Mouse (Mus musculus) forebrain, embryonic 14.5 days (tissue): ENCODE measurements around the gene Slc25a3. TPM values are rescaled to one million over a fixed set of nuclear protein-coding genes. Genes with fewer than 3 reads are reported as not detected.
A peak's percentile ranks its signal among the peaks of the same experiment; 100 is the strongest.

Experiments used
- ATAC-seq: fragments of 200-750 bp; cut with Nextera tagmentation; 2 replicates; pipeline ENCODE4 v1.8.0; 2017; ENCODE audit warnings: mild to moderate bottlenecking, moderate library complexity
- DNase-seq: peaks from one replicate; pipeline ENCODE4 v3.0.0-alpha.2; 2015; ENCODE audit warnings: low spot score
- H3K27ac ChIP-seq: fragments of 300-500 bp; sonication (generic); 2 replicates; pipeline ENCODE4 v1.5.1; 2014; ENCODE audit warnings: low read depth, mild to moderate bottlenecking, control low read depth, low read length, moderate library complexity
- H3K27me3 ChIP-seq: fragments of 300-500 bp; sonication (generic); replicated peaks from 2 replicates; pipeline ENCODE4 v1.6.1; 2014; ENCODE audit warnings: low read length, control low read depth, mixed read lengths; ENCODE audit not compliant: control insufficient read depth, insufficient read depth
- H3K36me3 ChIP-seq: fragments of 300-500 bp; sonication (generic); 2 replicates; pipeline ENCODE4 v1.6.1; 2014; ENCODE audit warnings: low read length, control low read depth; ENCODE audit not compliant: control insufficient read depth, insufficient read depth
- H3K4me1 ChIP-seq: fragments of 300-500 bp; sonication (generic); 2 replicates; pipeline ENCODE4 v1.6.1; 2014; ENCODE audit warnings: antibody characterized with exemption, low read length, control low read depth; ENCODE audit not compliant: control insufficient read depth, insufficient read depth
- H3K4me2 ChIP-seq: fragments of 300-500 bp; sonication (generic); 2 replicates; pipeline ENCODE4 v1.6.1; 2014; ENCODE audit warnings: mild to moderate bottlenecking, control low read depth, low read length
- H3K4me3 ChIP-seq: fragments of 300-500 bp; sonication (generic); 2 replicates; pipeline ENCODE4 v1.5.1; 2014; ENCODE audit warnings: low read depth, low read length, control low read depth
- H3K9ac ChIP-seq: fragments of 300-500 bp; sonication (generic); 2 replicates; pipeline ENCODE4 v1.6.1; 2014; ENCODE audit warnings: mild to moderate bottlenecking, low read length, control low read depth, moderate library complexity
- H3K9me3 ChIP-seq: fragments of 300-500 bp; sonication (generic); replicated peaks from 2 replicates; pipeline ENCODE4 v1.6.1; 2016; ENCODE audit warnings: low read length, control low read depth, mixed read lengths; ENCODE audit not compliant: control insufficient read depth
- WGBS: fragments of 180-500 bp; shearing (Covaris S2); extraction: QIAGEN DNeasy Blood & Tissue Kit; methylation state at CpG from one replicate; pipeline ENCODE4 v1.1.7; 2014; 5-methylcytosine and 5-hydroxymethylcytosine counted together
- polyA plus RNA-seq: library from polyadenylated mRNA; unstranded; fragments of >200 nt; fragmentation: Nextera tagmentation; extraction: Ambion mirVana; gene quantifications from 2 replicates; pipeline ENCODE4 v1.2.1, GENCODE M21; 2014

Gene Slc25a3
- polyA plus RNA-seq, 1 experiment from 2014 or later: 493 TPM

DNA sequence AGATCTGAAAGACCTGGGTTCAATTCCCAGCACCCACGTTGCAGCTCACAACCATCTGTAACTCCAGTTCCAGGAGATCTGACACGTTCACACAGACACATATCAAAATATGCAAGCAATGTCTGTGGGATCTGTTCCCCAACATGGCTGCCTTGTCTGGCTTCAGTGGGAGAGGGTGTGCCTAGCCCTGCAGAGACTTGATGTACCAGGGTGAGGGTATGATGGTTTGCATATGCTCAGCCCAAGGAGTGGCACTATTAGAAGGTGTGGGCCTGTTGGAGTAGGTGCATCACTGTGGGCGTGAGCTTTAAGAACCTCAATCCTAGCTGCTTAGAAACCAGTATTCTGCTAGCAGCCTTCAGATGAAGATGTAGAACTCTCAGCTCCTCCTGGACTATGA lies 17.9 kb downstream of the Slc25a3 start:
- H3K36me3 ChIP-seq: no peaks in the 10 kb centered on the region
- ATAC-seq (no peak), DNase-seq (no peak)
- H3K4me2 ChIP-seq: no peak overlapping the region
- H3K4me1 ChIP-seq: no peaks in the 10 kb centered on the region
- no peak overlapping the region for H3K9ac ChIP-seq
- no peak overlapping the region for H3K27ac ChIP-seq
- 87% methylated on average over 3 of the region's 3 CpGs for WGBS
- no peaks in the 10 kb centered on the region for H3K9me3 ChIP-seq
- H3K27me3 ChIP-seq: no peaks in the 10 kb centered on the region
- H3K4me3 ChIP-seq: no peak overlapping the region

DNA sequence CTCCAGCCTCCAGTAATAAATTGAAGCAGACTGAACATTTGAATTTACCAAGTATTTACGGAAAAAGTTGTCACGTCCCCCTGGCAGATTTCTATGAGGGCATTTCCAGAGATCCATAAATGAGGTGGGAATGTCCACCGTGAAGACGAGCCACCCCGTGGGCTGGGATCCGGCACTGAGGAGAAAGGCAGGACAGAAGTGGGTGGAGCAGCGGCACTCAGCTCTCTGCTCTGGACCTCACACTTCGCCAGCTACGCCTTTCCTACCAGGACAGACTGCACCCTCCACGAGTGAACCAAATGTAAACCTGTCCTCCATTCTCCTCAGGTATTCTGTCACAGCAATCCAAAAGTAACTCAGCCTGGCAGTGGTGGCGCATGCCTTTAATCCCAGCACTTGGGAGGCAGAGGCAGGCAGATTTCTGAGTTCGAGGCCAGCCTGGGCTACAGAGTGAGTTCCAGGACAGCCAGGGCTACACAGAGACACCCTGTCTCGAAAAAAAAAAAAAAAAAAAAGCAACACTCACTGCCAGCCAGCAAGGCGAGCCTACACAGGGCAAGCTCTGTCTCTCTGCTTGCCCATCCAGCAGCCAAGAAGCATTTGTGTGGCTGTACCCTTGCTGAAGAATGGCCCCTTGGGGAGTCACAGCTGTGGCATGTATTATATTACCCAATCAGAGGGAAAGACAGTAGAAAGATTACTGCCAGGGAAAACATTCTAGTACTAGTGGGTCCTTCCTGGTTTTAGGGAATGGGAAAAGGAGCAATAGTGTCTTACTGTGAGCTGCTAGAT lies 20.9 kb downstream of the Slc25a3 start:
- no peak for ATAC-seq
- H3K36me3 ChIP-seq: no peaks in the 10 kb centered on the region
- no peaks in the 10 kb centered on the region for H3K4me1 ChIP-seq
- H3K27me3 ChIP-seq: no peaks in the 10 kb centered on the region
- no peak overlapping the region for H3K27ac ChIP-seq
- H3K4me3 ChIP-seq: no peak overlapping the region
- no peak overlapping the region for H3K4me2 ChIP-seq
- H3K9me3 ChIP-seq: no peaks in the 10 kb centered on the region
- no peak for DNase-seq
- 95% methylated on average over 14 of the region's 14 CpGs for WGBS
- H3K9ac ChIP-seq: no peak overlapping the region

DNA sequence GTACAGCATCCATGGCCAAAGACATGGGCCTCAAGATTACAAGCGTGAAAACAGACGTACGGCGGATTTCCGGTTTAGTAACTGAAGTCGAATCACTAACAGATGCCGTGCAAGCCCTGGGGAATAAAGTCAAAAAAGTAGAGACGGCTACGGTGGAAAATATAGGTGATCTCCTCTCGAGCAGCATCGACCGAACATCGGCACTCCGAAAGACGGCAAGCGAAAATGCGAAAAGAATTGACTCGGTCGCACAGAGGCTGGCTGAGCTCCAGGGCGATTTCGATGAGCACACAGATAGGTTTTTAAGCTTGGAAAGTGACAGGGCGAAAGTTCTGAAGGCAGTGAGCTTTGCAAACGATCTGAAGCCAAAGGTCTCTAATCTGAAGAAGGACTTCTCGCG lies 21.9 kb downstream of the Slc25a3 start:
- no peaks in the 10 kb centered on the region for H3K4me1 ChIP-seq
- ATAC-seq: no peak
- WGBS: 93% methylated on average over 25 of the region's 25 CpGs

DNA sequence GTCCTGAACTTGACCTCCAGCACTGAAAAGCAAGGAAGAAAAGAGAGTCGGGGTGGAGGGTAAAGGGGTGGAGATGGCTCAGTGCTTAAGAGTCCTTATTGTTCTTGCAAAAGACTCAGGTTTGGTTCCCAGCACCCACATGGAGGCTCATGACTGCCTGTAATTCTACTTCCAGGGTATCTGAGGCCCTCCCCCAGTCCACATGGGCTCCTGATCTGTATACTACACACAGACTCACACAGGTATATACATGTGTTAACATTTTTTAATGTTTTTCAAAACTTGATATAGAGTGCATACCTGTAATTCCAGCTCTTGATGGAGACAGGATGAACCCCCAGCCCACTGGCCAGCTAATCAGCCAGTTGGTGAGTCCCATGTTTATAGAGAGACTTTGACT lies 23.8 kb downstream of the Slc25a3 start:
- Histone ChIP-seq H3K4me3 (no peak overlapping the region), H3K27ac (no peak overlapping the region), H3K9me3 (no peaks in the 10 kb centered on the region), H3K36me3 (no peaks in the 10 kb centered on the region), H3K4me2 (no peak overlapping the region), H3K9ac (no peak overlapping the region), H3K27me3 (no peaks in the 10 kb centered on the region), H3K4me1 (no peaks in the 10 kb centered on the region)
- DNase-seq (no peak), ATAC-seq (no peak)
- 74% methylated on average over 1 of the region's 1 CpGs for WGBS

More for the DNA sequence above, 21.9 kb downstream of the Slc25a3 start:
- H3K27me3 ChIP-seq: no peaks in the 10 kb centered on the region
- no peak overlapping the region for H3K27ac ChIP-seq
- H3K4me2 ChIP-seq: no peak overlapping the region
- no peaks in the 10 kb centered on the region for H3K36me3 ChIP-seq
- H3K9ac ChIP-seq: no peak overlapping the region
- H3K4me3 ChIP-seq: no peak overlapping the region
- no peaks in the 10 kb centered on the region for H3K9me3 ChIP-seq
- no peak for DNase-seq

DNA sequence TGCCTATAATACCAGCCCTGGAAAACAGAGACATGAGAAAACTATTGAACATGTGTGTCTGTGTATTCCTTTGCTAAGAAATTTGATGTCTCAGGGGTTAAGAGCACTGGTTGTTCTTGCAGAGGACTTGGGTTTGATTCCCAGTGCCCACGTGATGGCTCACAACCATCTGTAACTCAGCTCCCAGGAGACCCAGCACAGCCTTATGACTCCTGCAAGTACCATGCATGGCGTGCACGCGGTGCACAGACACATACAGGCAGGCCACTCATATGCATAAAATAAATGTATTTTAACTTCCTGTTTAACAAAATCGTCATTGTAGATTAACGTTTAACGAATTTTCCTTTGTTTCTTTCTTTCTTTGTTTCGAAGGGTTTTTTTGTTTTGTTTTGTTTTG lies 25.8 kb downstream of the Slc25a3 start:
- no peak for ATAC-seq
- 91% methylated on average over 8 of the region's 8 CpGs for WGBS

DNA sequence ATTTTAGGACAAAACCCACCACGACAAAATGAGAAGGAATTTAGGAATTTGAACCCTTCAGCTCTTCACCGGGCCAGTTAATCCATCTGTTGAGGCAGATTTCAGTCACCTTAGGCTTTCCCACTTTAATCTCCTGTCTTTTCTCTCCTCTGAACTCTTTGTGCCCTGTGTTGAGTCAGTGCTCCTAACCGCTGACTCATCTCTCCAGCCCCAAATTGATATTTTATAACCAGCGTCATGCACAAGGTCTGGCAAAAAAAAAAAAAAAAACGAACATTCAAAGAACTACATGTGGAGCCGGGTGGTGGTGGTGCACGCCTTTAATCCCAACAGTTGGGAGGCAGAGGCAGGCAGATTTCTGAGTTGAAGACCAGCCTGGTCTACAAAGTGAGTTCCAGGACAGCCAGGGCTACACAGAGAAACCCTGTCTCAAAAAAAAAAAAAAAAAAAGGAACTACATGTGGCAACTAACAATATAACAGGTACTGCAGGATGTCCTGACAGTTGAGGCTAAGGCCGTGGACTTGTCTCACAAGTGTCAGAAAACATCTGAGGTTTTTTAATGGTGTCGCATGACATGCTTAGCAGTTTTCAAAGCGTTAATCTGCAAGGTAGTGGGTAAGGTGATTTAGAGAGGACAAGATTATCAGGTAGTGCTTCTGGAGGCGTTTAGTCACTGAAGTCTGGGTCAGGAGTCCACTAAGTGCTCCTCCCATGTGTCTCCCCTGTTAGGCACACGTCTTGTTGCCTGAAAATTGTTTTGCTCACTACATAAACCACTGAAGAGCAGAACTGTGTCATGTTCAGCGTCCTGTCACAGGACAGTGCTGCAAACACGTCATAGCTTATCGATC lies 29.4 kb downstream of the Slc25a3 start:
- WGBS: 90% methylated on average over 15 of the region's 15 CpGs
- Histone ChIP-seq H3K27me3 (no peaks in the 10 kb centered on the region), H3K4me2 (no peak overlapping the region), H3K9ac (no peak overlapping the region), H3K9me3 (no peaks in the 10 kb centered on the region), H3K36me3 (no peaks in the 10 kb centered on the region), H3K27ac (no peak overlapping the region), H3K4me1 (no peaks in the 10 kb centered on the region), H3K4me3 (no peak overlapping the region)
- no peak for DNase-seq
- no peak for ATAC-seq

More for the DNA sequence above, 25.8 kb downstream of the Slc25a3 start:
- Histone ChIP-seq H3K9me3 (no peaks in the 10 kb centered on the region), H3K4me3 (no peak overlapping the region), H3K27ac (no peak overlapping the region), H3K4me2 (no peak overlapping the region), H3K27me3 (no peaks in the 10 kb centered on the region), H3K9ac (no peak overlapping the region), H3K36me3 (no peaks in the 10 kb centered on the region), H3K4me1 (no peaks in the 10 kb centered on the region)
- DNase-seq: no peak

DNA sequence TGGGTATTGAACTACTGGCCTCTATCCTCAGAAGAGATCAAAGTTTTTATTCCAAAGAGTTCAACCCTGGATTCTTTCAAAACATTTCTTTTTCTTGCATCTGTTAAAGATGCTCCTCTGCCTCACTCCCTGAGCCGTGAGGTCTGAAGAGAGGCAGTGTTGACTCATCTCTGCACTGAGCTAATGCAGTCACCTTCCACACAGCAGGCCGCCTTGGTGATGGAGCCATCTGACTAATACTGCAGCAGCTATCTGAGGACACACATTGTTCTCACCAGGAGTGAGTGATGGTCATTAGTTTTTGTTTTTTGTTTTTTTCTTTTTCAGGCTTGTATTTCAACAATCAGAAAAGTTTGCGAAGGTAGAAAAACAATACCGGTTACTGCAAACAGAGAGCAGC lies 31.0 kb downstream of the Slc25a3 start:
- no peak overlapping the region for H3K4me2 ChIP-seq
- 91% methylated on average over 4 of the region's 4 CpGs for WGBS
- H3K4me3 ChIP-seq: no peak overlapping the region
- H3K36me3 ChIP-seq: no peaks in the 10 kb centered on the region
- H3K9me3 ChIP-seq: no peaks in the 10 kb centered on the region
- no peaks in the 10 kb centered on the region for H3K27me3 ChIP-seq
- DNase-seq (no peak), ATAC-seq (no peak)
- no peak overlapping the region for H3K27ac ChIP-seq
- H3K4me1 ChIP-seq: no peaks in the 10 kb centered on the region
- H3K9ac ChIP-seq: no peak overlapping the region

DNA sequence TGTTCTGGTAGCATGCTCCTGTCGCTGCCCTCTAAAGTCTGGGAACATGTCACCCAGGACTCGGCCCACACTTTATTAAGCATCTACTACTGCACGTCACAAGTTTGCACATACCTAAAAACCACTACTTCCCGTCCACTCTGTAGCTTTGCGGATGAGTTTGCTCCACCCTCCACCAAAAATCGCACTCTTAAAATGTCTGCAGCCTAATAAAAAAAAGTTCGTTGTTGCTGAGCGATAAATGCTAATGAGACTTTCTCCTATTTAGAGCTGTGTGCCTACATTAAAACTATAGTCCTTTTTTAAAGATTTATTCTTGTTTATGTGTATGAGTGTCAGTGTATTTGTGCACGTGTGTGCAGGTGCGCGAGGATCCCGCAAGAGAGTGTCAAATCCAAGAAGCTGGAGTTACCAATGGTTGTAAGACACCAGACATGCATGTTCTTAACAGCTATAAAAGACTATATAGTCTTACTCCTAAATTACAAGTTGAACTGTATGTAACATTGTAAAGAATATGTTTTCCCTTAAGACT lies 40.4 kb downstream of the Slc25a3 start:
- peak overlapping the region; percentile 57; the same call in 1 of the 2 replicates for H3K27ac ChIP-seq
- H3K36me3 ChIP-seq: peaks cover 6% of the 10 kb centered on the region; the same call in 1 of the 2 replicates
- H3K27me3 ChIP-seq: no peaks in the 10 kb centered on the region
- no peaks in the 10 kb centered on the region for H3K9me3 ChIP-seq
- H3K4me1 ChIP-seq: no peaks in the 10 kb centered on the region
- peak overlapping the region; percentile 67 for H3K4me3 ChIP-seq
- no peak for ATAC-seq
- DNase-seq: no peak
- WGBS: 46% methylated on average over 12 of the region's 12 CpGs
- H3K4me2 ChIP-seq: peak overlapping the region; percentile 61
- peak overlapping the region; percentile 74 for H3K9ac ChIP-seq
